Comparison of ENCODE assay signal across 22 mouse cellular contexts in the genomic region with DNA sequence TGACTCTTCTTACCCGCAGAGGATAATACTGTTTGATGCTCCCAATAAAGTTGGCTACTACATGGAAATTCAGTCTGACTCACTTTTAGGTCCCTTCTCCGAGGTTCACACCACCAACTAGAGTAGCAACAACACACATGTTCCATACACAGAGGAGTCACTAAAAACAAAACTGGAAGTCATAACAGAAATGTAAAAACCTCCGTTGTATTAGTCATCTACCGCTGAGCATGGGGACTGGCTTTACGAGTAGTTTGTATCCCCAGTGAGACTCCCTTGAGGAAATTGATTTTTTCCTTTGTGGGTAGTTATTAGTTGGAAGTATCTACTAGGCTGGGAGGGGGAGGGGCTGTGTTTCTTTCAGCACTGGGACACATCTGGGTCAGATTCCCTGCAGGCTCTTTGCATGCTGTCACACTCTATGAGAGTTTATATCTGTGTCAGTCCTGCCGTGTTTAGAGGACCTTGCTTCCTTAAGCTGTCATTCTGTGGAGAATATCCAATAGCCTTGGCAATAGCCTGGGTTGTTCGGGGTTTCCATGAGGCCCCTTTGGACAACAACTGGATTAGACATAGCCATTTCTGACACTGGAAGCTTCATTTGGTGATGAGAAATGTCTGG.
DNase-seq lines count a peak whose midpoint lies in the region; ATAC-seq and TF ChIP-seq lines count a peak whose summit lies in the region.
"Had no signal": no experiment of that assay in that cellular context is flagged by ENCODE, and none has a peak within 500 bp of the region (broad histone marks: within the 10 kb centered on the region; RNA-seq: fewer than 3 reads in every experiment).

No protein-coding gene starts in this region.

- H3K4me2 ChIP-seq in heart, embryonic 11.5 days = no peak overlapping the region
- H3K4me2 ChIP-seq in lung, embryonic 15.5 days = no peak overlapping the region
- H3K4me2 ChIP-seq in CH12.LX (ENCODE audit: insufficient read depth, low read depth, poor library complexity, severe bottlenecking) = peak overlapping the region; percentile 8; the same call in 1 of the 2 replicates
- H3K4me2 ChIP-seq: embryonic facial prominence, embryonic 15.5 days; heart, embryonic 13.5 days had no signal

- no peak overlapping the region for H3K4me3 ChIP-seq in heart, embryonic 11.5 days (ENCODE audit: low read depth, low read length)
- H3K4me3 ChIP-seq in lung, embryonic 15.5 days = no peak overlapping the region
- no peak overlapping the region for H3K4me3 ChIP-seq in lung, adult 2 months (replicated peaks; ENCODE audit: extremely low read depth, low read depth, low read length)
- no peak overlapping the region for H3K4me3 ChIP-seq in CH12.LX (replicated peaks in 1 of 3; ENCODE audit: low read depth in 2 of 3, low read length in 2 of 3, poor library complexity in 1 of 3)
- H3K4me3 ChIP-seq: embryonic facial prominence, embryonic 15.5 days; heart, embryonic 13.5 days; midbrain, embryonic 10.5 days had no signal

- H3K36me3 ChIP-seq in heart, embryonic 11.5 days (ENCODE audit: control insufficient read depth, insufficient read depth, low read length) = no peaks in the 10 kb centered on the region
- H3K36me3 ChIP-seq in lung, embryonic 15.5 days = no peaks in the 10 kb centered on the region
- H3K36me3 ChIP-seq in CH12.LX (replicated peaks in 1 of 2; ENCODE audit: control insufficient read depth in 1 of 2, insufficient read depth in 1 of 2, low read length in 1 of 2) = no peaks in the 10 kb centered on the region
- H3K36me3 ChIP-seq: embryonic facial prominence, embryonic 15.5 days; heart, embryonic 13.5 days; midbrain, embryonic 10.5 days had no signal

- in situ Hi-C loops in CH12.LX (cut with MboI; ENCODE audit: low pct_ligation_motif_present, low pct_unique_long_range_greater_than_20kb, low sequenced_read_pairs) = no loop called here

- peak; percentile 16 to 20 for DNase-seq in heart, adult 18-20 months
- no peak for DNase-seq in lung, adult 2 months
- DNase-seq in CH12.LX (ENCODE audit: extremely low read depth) = peak; percentile 51
- peak; percentile 6 for DNase-seq in lung, postnatal 14 days
- DNase-seq in spleen, adult 18-20 months = no peak
- no peak for DNase-seq in gastrocnemius, postnatal 36 days
- DNase-seq: adrenal gland, postnatal 25 days; cerebellum, adult 11-12 months; cerebellum, postnatal 36 days; gastrocnemius, postnatal 25 days; heart, postnatal 36 days; kidney, adult 2 months; kidney, postnatal 10 days; liver; thymus, adult 18-20 months; thymus, postnatal 4 days had no signal

- TF ChIP-seq POLR2A in lung, adult 2 months (IDR thresholded peaks at IDR 0.05; ENCODE audit: borderline replicate concordance, extremely low read depth, low read depth, low read length) = no peak
- TF ChIP-seq POLR2A in CH12.LX (IDR thresholded peaks at IDR 0.05; ENCODE audit: low read depth, low read length) = no peak

- no peak for ATAC-seq in heart, embryonic 11.5 days (replicated peaks; ENCODE audit: insufficient number of reproducible peaks, low FRiP score, low TSS enrichment)
- ATAC-seq in lung, embryonic 15.5 days (ENCODE audit: borderline replicate concordance, extremely low read depth, low FRiP score, low TSS enrichment) = peak; percentile 73; the same call in 1 of the 2 replicates
- ATAC-seq: forebrain, embryonic 16.5 days had no signal

- H3K27ac ChIP-seq in heart, embryonic 11.5 days (ENCODE audit: low read depth, low read length) = no peak overlapping the region
- no peak overlapping the region for H3K27ac ChIP-seq in lung, embryonic 15.5 days
- no peak overlapping the region for H3K27ac ChIP-seq in CH12.LX (ENCODE audit: insufficient read depth, low read depth)
- H3K27ac ChIP-seq: embryonic facial prominence, embryonic 15.5 days; heart, embryonic 13.5 days; midbrain, embryonic 10.5 days had no signal

- no peaks in the 10 kb centered on the region for H3K27me3 ChIP-seq in heart, embryonic 11.5 days (ENCODE audit: control insufficient read depth, insufficient read depth, low read length)
- no peaks in the 10 kb centered on the region for H3K27me3 ChIP-seq in lung, embryonic 15.5 days
- H3K27me3 ChIP-seq in CH12.LX (replicated peaks) = no peaks in the 10 kb centered on the region
- H3K27me3 ChIP-seq: embryonic facial prominence, embryonic 15.5 days; heart, embryonic 13.5 days had no signal

- WGBS in heart, embryonic 11.5 days (ENCODE audit: insufficient replicate concordance) = 74% methylated on average over 7 of the region's 7 CpGs
- 67% methylated on average over 7 of the region's 7 CpGs for WGBS in lung, embryonic 15.5 days
- 70% methylated on average over 7 of the region's 7 CpGs for WGBS in lung, adult 2 months

- TF ChIP-seq EP300 in CH12.LX (IDR thresholded peaks at IDR 0.05; ENCODE audit: low read length) = peak; percentile 67

- dilution Hi-C loops in CH12.LX (cut with MboI; ENCODE audit: extremely low pct_ligation_motif_present, extremely low pct_unique_long_range_greater_than_20kb, low sequenced_read_pairs) = no loop called here

- no peaks in the 10 kb centered on the region for H3K4me1 ChIP-seq in heart, embryonic 11.5 days (ENCODE audit: control insufficient read depth, insufficient read depth, low read length)
- H3K4me1 ChIP-seq in lung, embryonic 15.5 days = no peaks in the 10 kb centered on the region; the same call in 1 of the 2 replicates
- no peaks in the 10 kb centered on the region for H3K4me1 ChIP-seq in lung, adult 2 months (ENCODE audit: control insufficient read depth, insufficient read depth, low read length)
- H3K4me1 ChIP-seq in CH12.LX (ENCODE audit: control insufficient read depth in 1 of 2, insufficient read depth in 2 of 2) = peaks cover 0 to 9% of the 10 kb centered on the region in 2 experiments; a peak in 1 of 4 replicates
- H3K4me1 ChIP-seq: embryonic facial prominence, embryonic 15.5 days; heart, embryonic 13.5 days; midbrain, embryonic 10.5 days had no signal

- TF ChIP-seq RAD21 in CH12.LX (IDR thresholded peaks at IDR 0.05; ENCODE audit: low read depth, low read length) = no peak

- no peaks in the 10 kb centered on the region for H3K9me3 ChIP-seq in heart, embryonic 11.5 days (replicated peaks; ENCODE audit: control insufficient read depth, low read length)
- no peaks in the 10 kb centered on the region for H3K9me3 ChIP-seq in lung, embryonic 15.5 days
- H3K9me3 ChIP-seq in CH12.LX (replicated peaks; ENCODE audit: low read length) = no peaks in the 10 kb centered on the region
- H3K9me3 ChIP-seq: embryonic facial prominence, embryonic 15.5 days; heart, embryonic 13.5 days; midbrain, embryonic 10.5 days had no signal

- intact Hi-C loops in gastrocnemius, postnatal 36 days (cut with DNase I) = no loop called here

- no peak for TF ChIP-seq CTCF in lung, adult 2 months (IDR thresholded peaks at IDR 0.05; ENCODE audit: insufficient read depth, low read length)
- no peak for TF ChIP-seq CTCF in CH12.LX (conservative IDR thresholded peaks at IDR 0.05 in 1 of 2, IDR thresholded peaks at IDR 0.05 in 1 of 2; ENCODE audit: low read depth in 2 of 2, low read length in 2 of 2)

- H3K79me2 ChIP-seq in CH12.LX (replicated peaks; ENCODE audit: control insufficient read depth, extremely low read depth, insufficient read depth, poor library complexity, severe bottlenecking) = no peaks in the 10 kb centered on the region

- H3K9ac ChIP-seq in heart, embryonic 11.5 days (ENCODE audit: low read depth, low read length) = no peak overlapping the region
- H3K9ac ChIP-seq in lung, embryonic 15.5 days = no peak overlapping the region
- H3K9ac ChIP-seq in CH12.LX (ENCODE audit: insufficient read depth, low read depth) = no peak overlapping the region
- H3K9ac ChIP-seq: embryonic facial prominence, embryonic 15.5 days; heart, embryonic 13.5 days had no signal

TF ChIP-seq in CH12.LX, 34 proteins besides CTCF, POLR2A, EP300 and RAD21:
- TF ChIP-seq ZKSCAN1 (IDR thresholded peaks at IDR 0.05; ENCODE audit: borderline replicate concordance, low read depth, low read length) = no peak
- no peak for TF ChIP-seq CHD2 (IDR thresholded peaks at IDR 0.05; ENCODE audit: low read length)
- TF ChIP-seq IRF4 (IDR thresholded peaks at IDR 0.05; ENCODE audit: low read depth, low read length) = peak; percentile 67; the same call in 1 of the 2 replicates
- TF ChIP-seq USF2 (conservative IDR thresholded peaks at IDR 0.05; ENCODE audit: low read depth, low read length) = no peak
- no peak for TF ChIP-seq PAX5 (IDR thresholded peaks at IDR 0.05; ENCODE audit: low read length)
- TF ChIP-seq ETS1 (conservative IDR thresholded peaks at IDR 0.05; ENCODE audit: low read depth, low read length) = peak; percentile 36; the same call in 1 of the 2 replicates
- no peak for TF ChIP-seq TBP (conservative IDR thresholded peaks at IDR 0.05; ENCODE audit: low read depth, low read length)
- no peak for TF ChIP-seq MAFK (IDR thresholded peaks at IDR 0.05; ENCODE audit: insufficient replicate concordance, low read length)
- no peak for TF ChIP-seq SIN3A (IDR thresholded peaks at IDR 0.05; ENCODE audit: low read length)
- no peak for TF ChIP-seq MYC (IDR thresholded peaks at IDR 0.05; ENCODE audit: low read depth, low read length)
- peak; percentile 65 for TF ChIP-seq JUND (conservative IDR thresholded peaks at IDR 0.05; ENCODE audit: low read depth, low read length)
- no peak for TF ChIP-seq MAZ (IDR thresholded peaks at IDR 0.05; ENCODE audit: low read depth, low read length)
- TF ChIP-seq E2F4 (IDR thresholded peaks at IDR 0.05; ENCODE audit: insufficient replicate concordance, low read depth, low read length) = no peak
- 0 out of 2 replicates have a peak, but pooled peaks have one; percentile 16 for TF ChIP-seq MAX (IDR thresholded peaks at IDR 0.05; ENCODE audit: low read length)
- no peak for TF ChIP-seq KAT2A (IDR thresholded peaks at IDR 0.05; ENCODE audit: insufficient replicate concordance, low read length)
- no peak for TF ChIP-seq MEF2A (IDR thresholded peaks at IDR 0.05; ENCODE audit: borderline replicate concordance, low read depth, low read length)
- peak; percentile 39; the same call in 1 of the 2 replicates for TF ChIP-seq BHLHE40 (IDR thresholded peaks at IDR 0.05; ENCODE audit: low read depth, low read length)
- TF ChIP-seq ZNF384 (IDR thresholded peaks at IDR 0.05; ENCODE audit: low read depth, low read length) = no peak
- TF ChIP-seq NRF1 (IDR thresholded peaks at IDR 0.05; ENCODE audit: low read depth, low read length) = no peak
- TF ChIP-seq JUN (IDR thresholded peaks at IDR 0.05; ENCODE audit: insufficient read depth, low read depth, low read length) = peak; percentile 48; the same call in 1 of the 2 replicates
- TF ChIP-seq NELFE (IDR thresholded peaks at IDR 0.05; ENCODE audit: low read depth, low read length) = no peak

Comparison
In these comparisons a context has a peak if more than half of its experiments do, and no peak if none do; other contexts are left out.
1. DNase-seq: peak in heart, adult 18-20 months (2 of 2), CH12.LX (single experiment) and lung, postnatal 14 days (single experiment); none in lung, adult 2 months (single experiment), spleen, adult 18-20 months (0 of 2) and gastrocnemius, postnatal 36 days (0 of 2).